Mouse (Mus musculus): ENCODE results near the gene Pgam1.

DNA sequence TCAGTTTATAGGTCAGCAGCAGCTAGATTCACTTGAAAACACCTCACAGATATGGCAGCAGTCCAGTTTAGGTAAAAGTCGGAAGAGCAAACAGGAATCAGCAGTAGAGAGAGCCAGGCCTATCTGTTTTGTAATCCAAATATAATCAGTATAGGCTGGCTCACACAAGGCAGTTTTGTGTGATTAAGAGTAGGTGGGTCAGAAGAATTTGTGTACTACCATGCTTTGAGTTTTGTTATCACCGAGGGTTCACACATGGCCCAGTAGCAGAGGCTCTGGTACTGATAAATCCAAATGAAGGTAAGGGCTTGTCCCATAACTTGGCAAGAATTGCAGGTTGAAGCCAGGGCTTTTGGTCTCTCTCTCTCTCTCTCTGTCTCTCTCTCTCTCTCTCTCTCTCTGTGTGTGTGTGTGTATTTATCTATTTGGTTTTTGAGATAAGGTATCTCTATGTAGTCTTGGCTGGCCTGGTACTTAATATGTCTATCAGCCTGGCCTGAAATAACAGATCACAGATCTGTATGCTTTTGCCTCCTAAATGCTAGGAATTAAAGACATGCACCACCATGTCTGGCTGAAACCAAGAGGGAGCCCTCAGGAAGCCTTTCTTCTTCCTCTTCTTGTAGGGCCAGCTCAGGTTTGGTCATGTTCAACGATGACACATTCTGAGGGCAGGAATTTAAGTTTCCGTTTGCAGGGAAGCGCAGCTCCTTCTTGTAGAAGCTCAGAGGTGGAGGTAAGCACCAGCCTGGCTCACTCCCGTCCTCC is 5.2 kb upstream of the Pgam1 start:
- no peak for TF ChIP-seq GATA1 (IDR thresholded peaks at IDR 0.05; ENCODE audit: low read length)
- TF ChIP-seq TAL1 (IDR thresholded peaks at IDR 0.05; ENCODE audit: low read length), result no peak
